Mouse (Mus musculus): ENCODE data around the gene Prkaa1. TPM values are rescaled to one million over a fixed set of nuclear protein-coding genes. Genes with fewer than 3 reads are reported as not detected.

Gene Prkaa1
- polyA plus RNA-seq, 1 experiment from 2014 or later = 13.9 TPM

- ATAC-seq (ENCODE audit: low read depth) = peak; percentile 27; the same call in 1 of the 2 replicates
- Histone ChIP-seq H3K4me1 (replicated peaks) (peaks cover 32% of the 10 kb centered on the region), H3K4me2 (peak overlapping the region; percentile 75), H3K36me3 (peaks cover 7% of the 10 kb centered on the region), H3K9me3 (replicated peaks) (no peaks in the 10 kb centered on the region), H3K27ac (peak overlapping the region; percentile 80), H3K9ac (peak overlapping the region; percentile 86), H3K4me3 (replicated peaks) (peak overlapping the region; percentile 86), H3K27me3 (no peaks in the 10 kb centered on the region)
- DNase-seq = no peak
- WGBS (ENCODE audit: insufficient replicate concordance) = 38% methylated on average over 11 of the region's 11 CpGs
Observed at GRCm38 (mm10) chr15:5184668-5185330, 41.1 kb downstream of the Prkaa1 start.

GRCm38 (mm10) chr15:5185366-5186292 is 42.0 kb downstream of the Prkaa1 start, which contains the start of gene Ttc33:
TSS of gene Ttc33 (plus strand) at chr15:5185525.
- Histone ChIP-seq H3K27ac (peak within 1 kb of the TSS; percentile 80), H3K27me3 (no peaks in the 10 kb centered on the region), H3K4me1 (replicated peaks) (peaks cover 32% of the 10 kb centered on the region), H3K4me3 (replicated peaks) (peak within 1 kb of the TSS; percentile 86), H3K4me2 (peak within 1 kb of the TSS; percentile 75), H3K36me3 (peaks cover 9% of the 10 kb centered on the region), H3K9ac (peak within 1 kb of the TSS; percentile 86), H3K9me3 (replicated peaks) (no peaks in the 10 kb centered on the region)
- under 1% methylated on average over 55 of the region's 55 CpGs for WGBS (ENCODE audit: insufficient replicate concordance)
- ATAC-seq (ENCODE audit: low read depth) (peak; percentile 88), DNase-seq (peak; percentile 55)

GRCm38 (mm10) chr15:5186293-5186675 is 42.6 kb downstream of the Prkaa1 start:
- Histone ChIP-seq H3K9me3 (replicated peaks) (no peaks in the 10 kb centered on the region), H3K27me3 (no peaks in the 10 kb centered on the region), H3K4me2 (peak overlapping the region; percentile 75), H3K4me3 (replicated peaks) (peak overlapping the region; percentile 86), H3K9ac (peak overlapping the region; percentile 86), H3K4me1 (replicated peaks) (peaks cover 32% of the 10 kb centered on the region), H3K27ac (peak overlapping the region; percentile 80; the same call in 1 of the 2 replicates), H3K36me3 (peaks cover 8% of the 10 kb centered on the region; the same call in 1 of the 2 replicates)
- WGBS (ENCODE audit: insufficient replicate concordance) = 30% methylated on average over 10 of the region's 10 CpGs
- 0 out of 2 replicates have a peak, but pooled peaks have one; percentile 1 for ATAC-seq (ENCODE audit: low read depth)
- DNase-seq = no peak

GRCm38 (mm10) chr15:5187116-5187515 is 43.5 kb downstream of the Prkaa1 start:
- DNase-seq (no peak), ATAC-seq (ENCODE audit: low read depth) (no peak)
- no peaks in the 10 kb centered on the region for H3K27me3 ChIP-seq
- H3K4me1 ChIP-seq (replicated peaks) = peaks cover 32% of the 10 kb centered on the region
- no peak overlapping the region; the same call in 1 of the 2 replicates for H3K4me3 ChIP-seq (replicated peaks)
- no peak overlapping the region for H3K27ac ChIP-seq
- peaks cover 12% of the 10 kb centered on the region for H3K36me3 ChIP-seq
- H3K9me3 ChIP-seq (replicated peaks) = no peaks in the 10 kb centered on the region
- H3K4me2 ChIP-seq = no peak overlapping the region
- no peak overlapping the region for H3K9ac ChIP-seq
- 46% methylated on average over 4 of the region's 4 CpGs for WGBS (ENCODE audit: insufficient replicate concordance)

- Histone ChIP-seq H3K27me3 (no peaks in the 10 kb centered on the region), H3K4me2 (no peak overlapping the region), H3K9me3 (replicated peaks) (no peaks in the 10 kb centered on the region), H3K9ac (no peak overlapping the region), H3K4me3 (replicated peaks) (no peak overlapping the region), H3K27ac (no peak overlapping the region), H3K36me3 (peaks cover 12% of the 10 kb centered on the region), H3K4me1 (replicated peaks) (peaks cover 38% of the 10 kb centered on the region)
- no peak for DNase-seq
- 41% methylated on average over 1 of the region's 1 CpGs for WGBS (ENCODE audit: insufficient replicate concordance)
- no peak for ATAC-seq (ENCODE audit: low read depth)
Observed at GRCm38 (mm10) chr15:5188029-5188428, 44.4 kb downstream of the Prkaa1 start.

GRCm38 (mm10) chr15:5189504-5190093 is 45.9 kb downstream of the Prkaa1 start:
- H3K9ac ChIP-seq = no peak overlapping the region
- H3K27me3 ChIP-seq = no peaks in the 10 kb centered on the region
- WGBS (ENCODE audit: insufficient replicate concordance) = 75% methylated on average over 10 of the region's 10 CpGs
- DNase-seq = no peak
- peaks cover 12% of the 10 kb centered on the region for H3K36me3 ChIP-seq
- H3K9me3 ChIP-seq (replicated peaks) = no peaks in the 10 kb centered on the region
- ATAC-seq (ENCODE audit: low read depth) = no peak
- no peak overlapping the region for H3K27ac ChIP-seq
- no peak overlapping the region for H3K4me3 ChIP-seq (replicated peaks)
- no peak overlapping the region for H3K4me2 ChIP-seq
- H3K4me1 ChIP-seq (replicated peaks) = peaks cover 32% of the 10 kb centered on the region

GRCm38 (mm10) chr15:5193833-5194232 is 50.2 kb downstream of the Prkaa1 start:
- H3K4me3 ChIP-seq (replicated peaks) = no peak overlapping the region
- peaks cover 37% of the 10 kb centered on the region for H3K4me1 ChIP-seq (replicated peaks)
- WGBS (ENCODE audit: insufficient replicate concordance) = 55% methylated on average over 3 of the region's 3 CpGs
- H3K27ac ChIP-seq = no peak overlapping the region
- no peaks in the 10 kb centered on the region for H3K9me3 ChIP-seq (replicated peaks)
- H3K27me3 ChIP-seq = no peaks in the 10 kb centered on the region
- H3K9ac ChIP-seq = no peak overlapping the region
- DNase-seq (no peak), ATAC-seq (ENCODE audit: low read depth) (no peak)
- H3K36me3 ChIP-seq = peaks cover 12% of the 10 kb centered on the region
- no peak overlapping the region for H3K4me2 ChIP-seq

GRCm38 (mm10) chr15:5194446-5194845 is 50.8 kb downstream of the Prkaa1 start:
- WGBS (ENCODE audit: insufficient replicate concordance) = 65% methylated on average over 6 of the region's 6 CpGs
- Histone ChIP-seq H3K4me2 (no peak overlapping the region), H3K9me3 (replicated peaks) (no peaks in the 10 kb centered on the region), H3K4me1 (replicated peaks) (peaks cover 37% of the 10 kb centered on the region), H3K27me3 (no peaks in the 10 kb centered on the region), H3K36me3 (peaks cover 12% of the 10 kb centered on the region), H3K27ac (no peak overlapping the region; the same call in 1 of the 2 replicates), H3K9ac (no peak overlapping the region), H3K4me3 (replicated peaks) (no peak overlapping the region)
- DNase-seq (no peak), ATAC-seq (ENCODE audit: low read depth) (no peak)

GRCm38 (mm10) chr15:5194931-5195330 is 51.3 kb downstream of the Prkaa1 start:
- WGBS (ENCODE audit: insufficient replicate concordance) = 81% methylated on average over 9 of the region's 9 CpGs
- no peak overlapping the region; the same call in 1 of the 2 replicates for H3K27ac ChIP-seq

GRCm38 (mm10) chr15:5195987-5196514 is 52.4 kb downstream of the Prkaa1 start:
- peak overlapping the region; percentile 30 for H3K4me2 ChIP-seq
- peak; percentile 75 for ATAC-seq (ENCODE audit: low read depth)
- H3K4me3 ChIP-seq (replicated peaks) = no peak overlapping the region
- DNase-seq = no peak
- H3K27me3 ChIP-seq = no peaks in the 10 kb centered on the region
- WGBS (ENCODE audit: insufficient replicate concordance) = 14% methylated on average over 4 of the region's 4 CpGs
- H3K4me1 ChIP-seq (replicated peaks) = peaks cover 37% of the 10 kb centered on the region
- no peaks in the 10 kb centered on the region for H3K9me3 ChIP-seq (replicated peaks)
- no peak overlapping the region for H3K9ac ChIP-seq
- peaks cover 9% of the 10 kb centered on the region; the same call in 1 of the 2 replicates for H3K36me3 ChIP-seq
- H3K27ac ChIP-seq = peak overlapping the region; percentile 51; the same call in 1 of the 2 replicates

More at GRCm38 (mm10) chr15:5194931-5195330, 51.3 kb downstream of the Prkaa1 start:
- Histone ChIP-seq H3K27me3 (no peaks in the 10 kb centered on the region), H3K36me3 (peaks cover 11% of the 10 kb centered on the region), H3K9me3 (replicated peaks) (no peaks in the 10 kb centered on the region), H3K4me2 (no peak overlapping the region), H3K9ac (no peak overlapping the region), H3K4me1 (replicated peaks) (peaks cover 37% of the 10 kb centered on the region), H3K4me3 (replicated peaks) (no peak overlapping the region)
- no peak for ATAC-seq (ENCODE audit: low read depth)
- DNase-seq = no peak

All from liver, embryonic 13.5 days (tissue).